Mouse (Mus musculus): ENCODE results near the gene Tmem203. TPM values are rescaled to one million over a fixed set of nuclear protein-coding genes. Genes with fewer than 3 reads are reported as not detected.

Gene Tmem203
- total RNA-seq, 1 experiment: 20.2 TPM

GRCm38 (mm10) chr2:25272515-25272914 lies 17.3 kb downstream of the Tmem203 start:
- H3K4me1 ChIP-seq (ENCODE audit: control insufficient read depth in 2 of 2, insufficient read depth in 2 of 2, low read length in 2 of 2, poor library complexity in 1 of 2): peaks cover 0 to 2% of the 10 kb centered on the region in 2 experiments; a peak in 2 of 4 replicates
- no peak overlapping the region for H3K27ac ChIP-seq (ENCODE audit: insufficient read depth, low read depth, low read length, poor library complexity, severe bottlenecking)
- H3K9me3 ChIP-seq (ENCODE audit: control insufficient read depth, insufficient read depth, low read depth, low read length): no peaks in the 10 kb centered on the region
- peak overlapping the region; percentile 75 to 89 for H3K4me3 ChIP-seq (ENCODE audit: insufficient read depth in 1 of 2, low read depth in 1 of 2, low read length in 2 of 2, poor library complexity in 1 of 2, severe bottlenecking in 1 of 2)
- TF ChIP-seq ZNF384 (IDR thresholded peaks at IDR 0.05; ENCODE audit: low read depth, low read length): no peak
- no peak for TF ChIP-seq CHD2 (IDR thresholded peaks at IDR 0.05; ENCODE audit: low read depth, low read length)
- TF ChIP-seq ZC3H11A (IDR thresholded peaks at IDR 0.05; ENCODE audit: borderline replicate concordance, low read depth, low read length): no peak
- no peak for TF ChIP-seq HCFC1 (IDR thresholded peaks at IDR 0.05; ENCODE audit: borderline replicate concordance, insufficient read depth, low read length)
- no peak for TF ChIP-seq MAFK (IDR thresholded peaks at IDR 0.05; ENCODE audit: insufficient read depth, low read depth, low read length)
- no peak for DNase-seq (ENCODE audit: low read depth, low spot score)
- in situ Hi-C loops (cut with MboI; ENCODE audit: low sequenced_read_pairs in 2 of 2, unreplicated experiment in 2 of 2): no loop called here
- peak overlapping the region; percentile 83 for H3K9ac ChIP-seq (ENCODE audit: insufficient read depth, low read depth, low read length, poor library complexity, severe bottlenecking)
- peaks cover 35% of the 10 kb centered on the region for H3K36me3 ChIP-seq (ENCODE audit: control insufficient read depth, insufficient read depth, low read length, poor library complexity, severe bottlenecking)

- no peak overlapping the region for H3K27ac ChIP-seq (ENCODE audit: insufficient read depth, low read depth, low read length, poor library complexity, severe bottlenecking)
- H3K36me3 ChIP-seq (ENCODE audit: control insufficient read depth, insufficient read depth, low read length, poor library complexity, severe bottlenecking): peaks cover 40% of the 10 kb centered on the region
- H3K4me1 ChIP-seq (ENCODE audit: control insufficient read depth in 2 of 2, insufficient read depth in 2 of 2, low read length in 2 of 2, poor library complexity in 1 of 2): peaks cover 0 to 2% of the 10 kb centered on the region in 2 experiments; a peak in 2 of 4 replicates
- no peak for DNase-seq (ENCODE audit: low read depth, low spot score)
- TF ChIP-seq HCFC1 (IDR thresholded peaks at IDR 0.05; ENCODE audit: borderline replicate concordance, insufficient read depth, low read length): no peak
- TF ChIP-seq CHD2 (IDR thresholded peaks at IDR 0.05; ENCODE audit: low read depth, low read length): no peak
- TF ChIP-seq ZC3H11A (IDR thresholded peaks at IDR 0.05; ENCODE audit: borderline replicate concordance, low read depth, low read length): no peak
- no peak for TF ChIP-seq MAFK (IDR thresholded peaks at IDR 0.05; ENCODE audit: insufficient read depth, low read depth, low read length)
- TF ChIP-seq ZNF384 (IDR thresholded peaks at IDR 0.05; ENCODE audit: low read depth, low read length): no peak
- H3K9me3 ChIP-seq (ENCODE audit: control insufficient read depth, insufficient read depth, low read depth, low read length): no peaks in the 10 kb centered on the region
- peak overlapping the region; percentile 83 for H3K9ac ChIP-seq (ENCODE audit: insufficient read depth, low read depth, low read length, poor library complexity, severe bottlenecking)
- peak overlapping the region; percentile 75 to 89 for H3K4me3 ChIP-seq (ENCODE audit: insufficient read depth in 1 of 2, low read depth in 1 of 2, low read length in 2 of 2, poor library complexity in 1 of 2, severe bottlenecking in 1 of 2)
- in situ Hi-C loops (cut with MboI; ENCODE audit: low sequenced_read_pairs in 2 of 2, unreplicated experiment in 2 of 2): no loop called here
Measured at GRCm38 (mm10) chr2:25273010-25273409, 17.8 kb downstream of the Tmem203 start.

- no peaks in the 10 kb centered on the region for H3K9me3 ChIP-seq (ENCODE audit: control insufficient read depth, insufficient read depth, low read depth, low read length)
- H3K9ac ChIP-seq (ENCODE audit: insufficient read depth, low read depth, low read length, poor library complexity, severe bottlenecking): no peak overlapping the region
- in situ Hi-C loops (cut with MboI; ENCODE audit: low sequenced_read_pairs in 2 of 2, unreplicated experiment in 2 of 2): no loop called here
- no peaks in the 10 kb centered on the region for H3K4me1 ChIP-seq (ENCODE audit: control insufficient read depth in 2 of 2, insufficient read depth in 2 of 2, low read length in 2 of 2, poor library complexity in 1 of 2)
- TF ChIP-seq ZC3H11A (IDR thresholded peaks at IDR 0.05; ENCODE audit: borderline replicate concordance, low read depth, low read length): peak; percentile 43
- TF ChIP-seq MAFK (IDR thresholded peaks at IDR 0.05; ENCODE audit: insufficient read depth, low read depth, low read length): no peak
- DNase-seq (ENCODE audit: low read depth, low spot score): peak; percentile 95
- no peak overlapping the region for H3K4me3 ChIP-seq (ENCODE audit: insufficient read depth in 1 of 2, low read depth in 1 of 2, low read length in 2 of 2, poor library complexity in 1 of 2, severe bottlenecking in 1 of 2)
- H3K27ac ChIP-seq (ENCODE audit: insufficient read depth, low read depth, low read length, poor library complexity, severe bottlenecking): no peak overlapping the region
- peaks cover 46% of the 10 kb centered on the region for H3K36me3 ChIP-seq (ENCODE audit: control insufficient read depth, insufficient read depth, low read length, poor library complexity, severe bottlenecking)
Measured at GRCm38 (mm10) chr2:25278928-25279882, 24.0 kb downstream of the Tmem203 start.

GRCm38 (mm10) chr2:25285551-25285950 lies 30.3 kb downstream of the Tmem203 start:
- DNase-seq (ENCODE audit: low read depth, low spot score): no peak
- Histone ChIP-seq H3K4me1 (ENCODE audit: control insufficient read depth in 2 of 2, insufficient read depth in 2 of 2, low read length in 2 of 2, poor library complexity in 1 of 2) (peaks cover 0 to 6% of the 10 kb centered on the region in 2 experiments; a peak in 1 of 4 replicates), H3K4me3 (ENCODE audit: insufficient read depth in 1 of 2, low read depth in 1 of 2, low read length in 2 of 2, poor library complexity in 1 of 2, severe bottlenecking in 1 of 2) (no peak overlapping the region), H3K9ac (ENCODE audit: insufficient read depth, low read depth, low read length, poor library complexity, severe bottlenecking) (no peak overlapping the region), H3K27ac (ENCODE audit: insufficient read depth, low read depth, low read length, poor library complexity, severe bottlenecking) (no peak overlapping the region), H3K36me3 (ENCODE audit: control insufficient read depth, insufficient read depth, low read length, poor library complexity, severe bottlenecking) (peaks cover 20% of the 10 kb centered on the region), H3K9me3 (ENCODE audit: control insufficient read depth, insufficient read depth, low read depth, low read length) (no peaks in the 10 kb centered on the region)
- TF ChIP-seq CHD2 (IDR thresholded peaks at IDR 0.05; ENCODE audit: low read depth, low read length) (no peak), ZC3H11A (IDR thresholded peaks at IDR 0.05; ENCODE audit: borderline replicate concordance, low read depth, low read length) (no peak), MAFK (IDR thresholded peaks at IDR 0.05; ENCODE audit: insufficient read depth, low read depth, low read length) (no peak), HCFC1 (IDR thresholded peaks at IDR 0.05; ENCODE audit: borderline replicate concordance, insufficient read depth, low read length) (no peak), ZNF384 (IDR thresholded peaks at IDR 0.05; ENCODE audit: low read depth, low read length) (no peak)
- in situ Hi-C loops (cut with MboI; ENCODE audit: low sequenced_read_pairs in 2 of 2, unreplicated experiment in 2 of 2): no loop called here

Measured in ES-E14 (cell line).